Mouse (Mus musculus): ENCODE results near the gene Gigyf1. TPM values are rescaled to one million over a fixed set of nuclear protein-coding genes. Genes with fewer than 3 reads are reported as not detected.
A peak's percentile ranks its signal among the peaks of the same experiment; 100 is the strongest.

Gigyf1 gene
- total RNA-seq, 1 experiment from 2014 or later = 30.5 TPM

DNA sequence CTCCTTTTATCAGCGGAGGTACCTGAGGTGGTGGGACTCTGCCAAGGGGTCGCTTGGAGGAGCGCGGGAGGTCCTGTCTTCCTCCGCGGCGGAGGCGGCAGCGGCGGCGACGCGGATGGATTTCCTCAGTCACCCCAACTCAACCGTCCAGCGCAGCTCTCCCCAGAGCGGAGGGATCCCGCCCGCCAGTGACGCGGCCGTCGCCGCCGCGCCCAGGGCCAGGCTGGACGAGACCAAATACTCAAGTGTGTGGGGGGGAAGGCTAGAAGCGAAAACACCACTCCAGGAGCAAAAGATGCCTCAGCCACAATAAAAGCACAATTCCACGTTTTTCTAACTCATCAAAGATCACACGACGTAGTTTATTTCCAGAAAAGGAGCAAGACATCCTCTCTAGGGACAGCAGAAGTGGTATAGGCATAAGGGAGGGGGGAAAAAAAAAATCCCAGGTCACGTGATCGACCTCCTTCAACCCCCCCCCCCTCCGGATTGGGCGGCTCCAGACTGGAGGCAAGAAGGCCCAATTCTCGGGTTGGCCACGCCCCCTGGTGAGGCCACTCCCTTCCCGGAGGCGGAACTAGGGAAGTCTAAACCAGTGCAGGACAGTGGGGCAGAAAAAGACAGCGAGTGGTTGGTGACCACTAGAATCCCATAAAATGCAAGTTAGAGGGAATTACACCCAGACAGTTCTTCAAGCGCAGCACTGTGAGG lies 14.9 kb downstream of the Gigyf1 start, which contains the start of the genes Epo and Gnb2:
TSS of gene Epo (minus strand) at position 126 of the 711 bp plus-strand sequence.
TSS of gene Gnb2 (minus strand) at position 394 of the 711 bp plus-strand sequence.
- DNase-seq = peak; percentile 99

DNA sequence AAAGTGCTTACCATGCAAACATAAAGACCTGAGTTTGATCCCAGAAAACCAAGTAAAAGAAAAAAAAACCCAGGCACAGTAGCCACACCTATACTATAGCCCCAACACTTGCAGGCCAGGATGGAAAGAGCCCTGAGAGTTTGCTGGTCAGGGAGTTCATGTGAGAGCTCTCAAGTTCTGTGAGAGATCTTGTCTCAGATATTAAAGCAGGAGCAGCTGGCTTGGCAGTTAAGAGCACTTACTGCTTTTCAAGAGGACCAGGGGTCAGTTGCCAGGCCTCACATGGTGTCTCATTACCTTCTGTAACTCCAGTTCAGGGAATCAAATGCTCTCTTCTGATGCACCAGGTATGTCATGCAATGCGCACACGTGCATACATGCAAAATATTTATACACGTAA lies 16.4 kb downstream of the Gigyf1 start:
- DNase-seq = no peak

DNA sequence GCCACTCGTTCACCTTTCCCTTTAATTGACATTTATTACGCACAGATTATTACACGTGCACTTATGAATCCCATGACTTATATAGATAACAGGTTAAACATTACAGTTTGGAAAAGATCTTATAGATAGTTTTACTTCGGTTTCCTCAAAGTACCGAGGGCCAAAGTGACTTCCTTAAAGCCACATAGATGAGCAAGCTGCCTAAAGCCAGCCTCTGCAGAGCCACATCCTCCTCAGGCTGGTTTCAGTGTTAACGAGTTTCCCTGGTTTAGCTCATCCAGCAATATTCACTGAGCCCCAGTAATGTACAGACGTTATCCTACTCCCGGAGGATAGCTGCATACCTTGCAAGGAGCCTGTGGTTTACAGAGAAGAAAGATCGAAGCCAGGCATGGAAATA lies 17.0 kb downstream of the Gigyf1 start:
- DNase-seq = no peak

DNA sequence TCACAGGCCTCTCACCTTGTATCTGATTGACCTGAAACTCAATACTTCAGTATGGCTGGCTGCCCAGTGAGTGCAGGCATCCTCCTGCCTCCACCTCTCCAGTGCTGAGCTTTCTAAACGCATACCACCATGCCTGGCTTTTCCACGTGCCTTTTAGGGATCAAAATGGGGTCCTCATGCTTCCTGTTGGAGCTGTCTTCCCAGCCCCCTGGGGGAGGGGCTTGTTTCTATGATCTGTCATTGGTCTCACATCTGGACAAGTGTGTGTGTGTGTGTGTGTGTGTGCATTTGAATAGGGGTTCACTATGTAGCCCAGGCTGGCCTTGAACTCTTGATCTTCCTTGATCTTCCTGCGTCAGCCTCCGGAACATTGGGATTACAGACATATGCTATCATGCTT lies 19.1 kb downstream of the Gigyf1 start:
- DNase-seq = no peak

DNA sequence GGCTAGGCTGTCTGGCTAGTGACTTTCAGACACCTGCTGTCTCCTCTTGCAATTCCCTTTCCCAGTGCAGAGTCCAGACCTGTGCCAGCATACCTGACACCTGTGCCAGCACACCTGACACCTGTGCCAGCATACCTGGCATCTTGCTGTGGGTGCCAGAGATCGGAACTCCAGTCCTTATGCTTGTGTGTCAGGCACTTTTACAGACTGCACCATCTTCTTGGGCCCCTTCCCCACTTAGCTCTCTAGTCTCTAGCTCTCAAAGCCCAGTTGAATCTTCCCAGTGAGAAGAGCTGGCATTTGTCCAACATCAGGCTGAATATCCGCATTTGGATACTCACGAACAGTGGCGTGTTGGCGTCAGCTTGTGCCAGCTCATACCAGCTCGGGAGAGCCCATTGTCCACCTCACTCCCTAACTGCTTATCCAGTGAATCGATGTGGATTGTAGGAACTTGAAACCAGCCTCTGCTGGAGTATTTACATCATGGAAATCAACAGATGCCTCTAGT lies 21.0 kb downstream of the Gigyf1 start:
- DNase-seq = peak; percentile 59

DNA sequence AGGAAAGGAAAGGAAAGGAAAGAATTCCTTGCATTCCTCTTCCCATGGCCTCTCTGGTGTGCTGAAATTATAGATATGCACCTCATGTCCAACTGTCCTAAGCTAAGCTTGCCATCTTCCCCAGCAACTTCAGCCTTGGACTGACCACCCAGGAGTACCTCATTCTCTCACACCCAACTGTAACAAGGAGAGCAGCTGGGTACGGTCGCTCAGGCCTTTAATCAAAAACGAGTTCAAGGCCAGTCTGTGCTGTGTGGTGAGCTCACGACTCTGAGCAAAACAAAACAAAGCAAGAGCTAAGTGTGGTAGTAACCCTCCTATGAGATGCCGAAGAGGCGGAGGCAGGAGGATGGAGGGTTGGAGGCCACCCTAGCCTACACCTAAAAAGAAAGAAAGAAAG lies 22.6 kb downstream of the Gigyf1 start:
- DNase-seq = no peak

DNA sequence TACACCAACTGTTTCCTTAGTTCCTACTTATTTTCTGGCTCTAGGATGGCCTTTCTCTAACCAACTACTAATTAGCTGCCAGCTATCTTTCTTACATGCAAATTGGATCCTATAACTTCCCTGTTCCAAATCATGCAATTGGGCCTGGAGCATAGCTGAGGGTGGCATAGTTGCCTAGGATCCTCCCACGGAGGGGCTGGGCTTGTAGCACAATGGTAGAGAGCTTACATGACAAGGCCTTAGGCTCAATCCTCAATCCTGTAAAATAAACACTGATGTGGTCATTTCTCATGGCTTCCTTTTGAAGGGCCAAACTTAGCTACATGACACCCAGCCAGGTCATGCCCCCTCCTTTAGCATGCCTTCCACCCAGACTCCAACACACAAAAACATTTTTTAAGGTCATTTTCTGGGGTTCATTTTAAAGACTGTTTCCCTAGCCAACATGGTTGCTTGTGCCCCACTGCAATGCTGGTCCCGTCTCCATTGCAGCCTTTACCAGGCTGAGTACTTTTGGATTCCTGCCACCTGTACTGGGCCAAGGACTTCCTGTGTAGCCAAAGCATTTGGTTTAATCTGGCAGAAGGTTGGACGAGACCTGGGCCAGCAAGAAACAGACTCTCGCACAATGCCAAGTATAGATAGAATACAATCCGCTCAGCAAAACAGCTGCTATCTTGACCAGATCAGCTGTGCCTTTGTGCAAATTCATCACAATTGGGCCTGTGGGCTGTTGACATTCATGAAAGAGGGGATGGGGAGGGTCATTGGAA lies 23.6 kb downstream of the Gigyf1 start:
- DNase-seq = peak; percentile 75

DNA sequence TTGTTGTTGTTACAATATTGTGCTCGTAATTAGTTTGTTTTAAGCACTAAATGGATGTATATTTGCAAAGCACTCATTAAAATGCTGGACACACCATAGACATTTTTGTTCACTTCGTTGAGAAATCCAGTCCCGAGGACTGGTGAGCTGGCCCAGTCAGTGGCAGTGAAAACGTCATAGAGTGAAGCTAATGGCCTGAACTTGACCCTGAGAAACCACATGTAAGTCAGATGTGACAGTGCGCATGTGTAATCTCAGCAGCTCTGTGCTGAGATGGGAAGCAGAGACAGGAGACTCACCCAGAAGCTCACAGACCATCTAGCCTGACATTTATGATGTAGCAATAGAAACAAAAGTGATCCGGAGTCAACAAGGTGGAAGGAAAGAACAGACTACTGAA lies 26.6 kb downstream of the Gigyf1 start:
- DNase-seq = peak; percentile 56

DNA sequence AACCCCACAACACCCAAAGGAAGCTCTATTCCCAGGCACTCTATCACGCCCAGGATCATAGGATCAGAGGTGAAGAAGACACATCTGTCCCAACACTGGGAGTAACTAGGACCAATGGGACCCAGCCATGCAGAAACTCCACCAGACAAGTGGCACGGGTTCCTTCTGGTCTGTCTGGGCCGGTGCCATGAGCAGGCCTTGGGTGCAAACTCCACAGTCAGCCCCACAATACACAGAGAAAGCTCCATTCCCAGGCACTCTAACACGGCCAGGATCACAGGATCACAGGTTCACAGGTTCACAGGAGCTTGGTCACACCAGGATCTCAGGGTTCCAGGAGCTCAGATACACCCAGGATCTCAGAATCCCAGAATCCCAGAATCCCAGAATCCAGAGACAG lies 27.2 kb downstream of the Gigyf1 start:
- DNase-seq = no peak

DNA sequence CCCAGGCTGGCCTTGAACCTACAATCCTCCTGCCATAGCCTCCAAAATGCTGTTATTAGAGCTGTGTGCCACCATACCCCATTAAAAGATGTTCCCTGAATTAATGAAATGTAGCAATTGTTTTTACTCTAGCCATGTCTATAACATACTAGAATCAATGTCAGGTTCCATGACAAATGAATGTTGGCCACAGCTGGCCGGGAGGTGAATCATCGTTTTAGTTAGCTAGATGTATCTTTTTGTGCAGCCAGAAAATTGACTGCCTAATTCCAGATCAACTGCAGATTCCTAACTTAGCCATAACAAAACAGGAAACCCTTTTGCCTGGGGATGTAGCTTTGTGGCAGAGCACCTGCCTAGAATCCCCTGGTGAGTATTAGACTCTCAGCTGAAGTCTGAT lies 31.5 kb downstream of the Gigyf1 start:
- no peak for DNase-seq

DNA sequence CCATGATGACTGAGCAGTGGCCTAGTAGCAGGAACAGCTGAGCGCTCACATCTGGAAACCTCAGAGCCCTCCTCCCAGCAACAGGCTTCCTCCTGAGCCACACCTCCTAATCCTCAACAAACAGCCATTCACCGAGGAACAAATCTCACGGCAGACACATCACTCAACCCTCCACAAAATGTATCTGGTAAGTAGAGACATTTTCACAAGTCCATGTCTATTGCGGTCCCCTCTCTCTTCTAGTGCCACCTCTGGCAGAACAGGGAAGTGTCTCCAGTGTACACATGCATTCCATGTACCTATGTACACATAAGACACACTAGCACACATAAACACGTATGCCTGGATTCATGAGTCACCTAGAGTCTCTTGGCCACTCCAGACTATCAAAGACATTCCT lies 32.8 kb downstream of the Gigyf1 start:
- DNase-seq = no peak

DNA sequence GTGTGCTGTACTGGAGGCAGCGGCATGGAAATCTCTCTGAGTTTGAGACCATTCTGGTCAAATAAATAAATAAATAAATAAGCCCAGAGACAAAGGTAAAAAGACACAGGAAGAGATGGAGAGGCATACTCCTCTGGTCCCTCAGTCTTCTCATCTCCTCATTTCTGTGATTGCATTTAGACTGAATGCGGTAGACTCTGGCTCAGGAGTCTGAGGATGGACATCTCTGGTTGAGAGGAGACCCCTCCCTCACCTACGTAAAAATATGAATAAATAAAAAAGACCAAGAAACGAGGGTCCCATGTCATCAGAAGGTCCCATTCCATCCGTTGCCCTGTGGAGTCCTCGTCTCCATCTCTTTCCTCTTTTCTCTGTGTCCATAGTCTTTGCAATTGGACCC lies 34.7 kb downstream of the Gigyf1 start:
- no peak for DNase-seq

DNA sequence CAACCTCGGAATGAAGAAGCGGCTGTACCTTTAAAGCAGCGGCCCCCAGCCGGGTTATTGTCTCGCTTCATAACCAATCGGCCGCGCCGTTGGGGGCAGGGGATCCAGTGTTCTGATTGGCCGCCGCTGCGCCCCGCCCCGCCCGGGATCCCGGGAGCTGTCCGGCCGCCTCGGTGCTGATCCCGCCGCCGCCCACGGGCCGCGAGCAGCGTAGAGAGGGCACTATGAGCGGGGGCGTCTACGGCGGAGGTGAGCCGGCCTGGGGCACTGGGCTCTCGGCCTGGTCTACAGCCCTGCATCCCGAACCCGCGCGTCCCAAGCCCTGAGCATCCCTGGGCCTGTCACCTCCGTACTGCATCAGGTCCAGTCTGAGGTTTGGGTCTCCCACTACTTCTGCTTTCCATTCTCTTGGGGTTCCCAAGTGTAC lies 35.1 kb downstream of the Gigyf1 start, which contains the start of gene Actl6b:
TSS of gene Actl6b (plus strand) at position 107 of the 427 bp plus-strand sequence.
- peak; percentile 90 for DNase-seq

DNA sequence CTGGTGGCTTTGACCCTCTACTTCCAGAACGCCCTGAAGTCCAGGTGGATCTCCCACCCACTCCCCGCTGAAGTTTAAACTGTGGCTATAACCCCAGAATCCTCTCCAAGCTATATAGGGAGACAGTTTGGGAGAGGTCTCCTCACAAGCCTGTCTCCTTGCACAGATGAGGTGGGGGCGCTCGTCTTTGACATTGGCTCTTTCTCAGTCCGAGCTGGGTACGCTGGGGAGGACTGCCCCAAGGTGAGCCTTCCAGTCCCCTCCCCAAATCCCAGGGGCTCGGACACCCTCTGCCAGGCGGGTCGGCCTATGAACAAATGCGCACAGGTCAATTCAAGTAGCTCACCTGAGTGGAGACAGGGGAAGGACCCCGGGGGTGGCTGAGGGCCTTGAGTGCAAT lies 35.5 kb downstream of the Gigyf1 start:
- DNase-seq = no peak

DNA sequence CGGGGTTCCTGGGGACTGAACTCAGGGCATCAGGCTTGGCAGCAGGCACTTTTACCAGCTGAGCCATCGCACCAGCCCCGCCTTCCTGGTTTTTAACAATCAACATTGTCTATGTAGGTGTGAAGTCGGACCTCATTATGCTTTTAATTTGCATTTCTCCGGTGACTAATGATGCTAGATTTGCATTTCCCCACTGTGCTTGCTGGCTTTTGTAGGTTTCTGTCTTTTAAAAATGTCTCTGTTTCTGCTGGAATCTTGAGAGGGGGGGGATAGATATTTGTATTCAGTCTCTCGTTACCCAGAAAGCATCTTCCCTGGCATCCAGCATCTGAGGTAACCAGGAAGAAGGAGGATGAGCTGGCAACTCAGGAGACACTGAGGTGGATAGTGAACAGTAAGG lies 43.2 kb downstream of the Gigyf1 start:
- no peak for DNase-seq

DNA sequence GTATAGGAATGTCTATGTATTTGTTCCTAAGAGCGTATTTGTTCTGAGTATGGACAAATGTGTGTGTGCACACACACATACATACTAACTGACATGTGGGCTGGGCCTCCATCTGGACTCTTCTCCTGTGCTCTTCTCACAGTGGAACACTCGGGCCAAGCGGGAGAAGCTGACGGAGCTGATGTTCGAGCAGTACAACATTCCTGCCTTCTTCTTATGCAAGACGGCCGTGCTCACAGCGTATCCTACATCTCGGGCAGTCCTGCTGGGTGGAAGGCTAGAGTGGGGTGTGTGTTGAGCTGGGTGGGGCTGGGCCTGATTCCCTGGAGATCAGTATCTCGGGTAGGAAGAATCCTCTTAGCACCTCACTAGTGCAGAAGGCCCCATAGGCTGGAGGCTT lies 44.6 kb downstream of the Gigyf1 start:
- DNase-seq = no peak

DNA sequence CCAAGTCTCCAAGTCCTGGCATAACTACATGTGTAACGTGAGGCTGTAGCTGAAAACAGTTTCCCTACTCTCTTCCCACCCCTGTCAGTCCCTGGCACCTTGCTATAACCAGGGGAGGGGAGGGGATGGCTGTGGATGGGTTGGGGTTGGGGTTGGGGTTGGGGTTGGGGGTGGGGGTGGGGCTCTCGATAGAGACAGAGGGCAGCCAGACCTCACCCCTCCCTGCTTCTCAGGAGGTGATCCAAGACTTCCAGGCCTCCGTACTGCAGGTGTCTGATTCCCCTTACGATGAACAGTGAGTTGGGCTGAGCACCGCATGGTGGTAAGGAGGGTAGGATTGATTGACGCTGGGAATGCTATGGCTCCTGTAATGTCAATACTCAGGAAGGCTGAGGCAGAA lies 47.4 kb downstream of the Gigyf1 start:
- no peak for DNase-seq

DNA sequence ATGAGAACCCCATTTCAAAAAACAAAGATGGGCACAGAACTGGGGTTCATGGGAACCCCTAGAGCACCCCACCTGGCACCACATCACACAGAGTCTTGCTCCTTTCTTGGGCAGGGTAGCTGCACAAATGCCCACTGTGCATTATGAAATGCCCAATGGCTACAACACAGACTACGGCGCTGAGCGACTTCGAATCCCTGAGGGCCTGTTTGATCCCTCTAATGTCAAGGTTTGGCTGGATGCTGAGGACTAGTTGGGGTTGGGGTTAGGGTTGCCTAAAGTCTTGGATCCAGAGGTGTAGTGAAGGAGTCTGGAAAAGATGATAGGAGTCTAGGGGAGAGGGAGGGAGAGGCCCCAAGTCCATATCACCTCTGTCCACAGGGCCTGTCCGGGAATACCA lies 48.1 kb downstream of the Gigyf1 start:
- DNase-seq = no peak

DNA sequence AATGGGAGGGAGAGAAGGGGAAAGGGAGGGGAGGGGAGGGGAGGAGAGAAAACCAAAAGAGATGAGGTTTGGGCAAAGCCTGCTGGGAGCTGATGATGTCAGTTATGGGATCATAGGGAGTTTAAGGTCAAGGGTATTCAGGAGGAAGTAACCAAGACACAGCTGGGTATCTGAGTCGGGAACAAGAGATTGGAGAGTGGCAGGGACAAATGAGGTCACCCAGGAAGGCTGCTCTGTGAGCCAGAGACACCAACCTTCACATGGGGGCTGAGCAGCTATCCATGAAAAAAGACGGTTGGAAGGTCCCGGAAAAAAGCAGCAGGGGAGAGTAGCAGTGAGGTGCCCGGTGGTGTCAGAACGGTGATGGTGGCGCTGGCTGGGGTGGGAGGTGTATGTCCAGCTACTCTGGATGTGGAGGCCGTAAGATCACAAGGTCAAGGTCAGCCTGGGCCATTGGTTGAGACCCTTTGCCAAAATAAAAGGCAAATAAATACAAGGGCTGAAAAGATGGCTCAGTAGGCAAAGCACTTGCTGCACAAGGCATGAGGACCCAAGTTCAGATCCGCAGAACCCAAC lies 50.0 kb downstream of the Gigyf1 start:
- DNase-seq = peak; percentile 52

DNA sequence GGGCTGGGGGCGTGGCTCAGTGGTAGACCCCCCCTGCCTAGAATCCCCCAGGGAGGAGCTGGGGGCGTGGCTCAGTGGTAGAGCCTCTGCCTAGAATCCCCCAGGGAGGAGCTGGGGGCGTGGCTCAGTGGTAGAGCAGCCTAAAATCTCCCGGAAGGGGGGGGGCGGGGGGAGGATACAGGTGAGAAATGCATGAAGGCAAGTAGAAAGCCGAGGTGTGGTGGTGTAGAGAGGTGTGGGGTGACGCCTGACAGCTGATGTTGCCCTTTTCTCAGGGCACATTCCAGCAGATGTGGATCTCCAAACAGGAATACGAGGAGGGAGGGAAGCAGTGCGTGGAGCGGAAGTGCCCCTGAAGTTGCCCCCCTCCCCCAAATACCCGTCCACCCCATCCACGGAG lies 50.7 kb downstream of the Gigyf1 start:
- DNase-seq = no peak

DNA sequence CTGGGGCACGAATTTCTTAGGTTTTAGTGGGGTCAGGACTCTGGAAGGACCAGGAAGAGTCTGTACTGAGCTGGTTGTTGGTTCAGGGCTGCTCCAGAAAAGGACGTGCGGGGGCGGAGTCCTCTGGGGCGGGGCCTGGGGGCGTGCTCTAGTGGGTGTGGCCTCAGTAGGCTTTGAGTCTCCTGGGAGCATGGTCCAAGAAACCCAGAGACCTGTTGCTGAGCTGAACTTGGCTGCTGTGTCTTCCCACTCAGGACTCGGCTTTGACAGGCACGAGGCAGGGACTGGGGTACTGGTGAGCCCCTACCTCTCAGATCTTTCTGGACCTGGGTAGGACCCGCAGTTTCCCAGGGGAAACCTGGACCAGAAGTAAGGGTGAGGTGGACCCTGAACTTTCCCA lies 51.3 kb downstream of the Gigyf1 start, which contains the start of gene Tfr2:
TSS of gene Tfr2 (plus strand) at position 176 of the 400 bp plus-strand sequence.
- peak; percentile 80 for DNase-seq

DNA sequence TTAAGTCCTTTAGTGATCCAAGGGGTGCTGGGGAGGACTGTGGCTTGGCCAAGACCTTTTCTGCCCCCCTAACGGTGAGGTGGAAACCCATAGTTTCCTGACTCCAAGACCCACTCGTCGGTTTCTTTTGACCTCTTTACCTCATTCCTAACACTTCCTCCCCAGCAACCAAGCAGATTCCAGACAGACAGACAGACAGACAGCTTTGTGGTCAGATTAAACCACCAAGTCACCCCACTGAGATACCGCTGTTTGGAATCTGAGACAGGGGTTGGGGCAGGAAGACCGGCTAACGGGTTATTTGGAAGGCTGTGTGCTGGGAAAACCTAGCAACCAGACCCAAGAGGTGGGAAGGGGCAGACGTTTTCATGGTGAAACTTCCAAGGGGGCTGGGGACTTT lies 51.8 kb downstream of the Gigyf1 start:
- DNase-seq = no peak

Measured in adrenal gland, postnatal 14 days (tissue).